Mouse (Mus musculus) lung, adult 2 months (tissue): ENCODE data around the gene Tmem8. TPM values are rescaled to one million over a fixed set of nuclear protein-coding genes. Genes with fewer than 3 reads are reported as not detected.
"Not testable (repeated sequence)": the region's sequence is repeated elsewhere in the genome, so short reads cannot be mapped to it uniquely, and the experiment has no call there.

Source experiments
- DNase-seq: peaks from one replicate; pipeline ENCODE4 v3.0.0; 2022
- H3K4me1 ChIP-seq: fragments of 200-500 bp; 2 replicates; pipeline ENCODE4 v1.6.1; 2011; ENCODE audit warnings: low read length; ENCODE audit not compliant: control insufficient read depth, insufficient read depth
- H3K4me3 ChIP-seq: fragments of 200-500 bp; replicated peaks from 2 replicates; pipeline ENCODE3; 2011; ENCODE audit warnings: low read depth, mild to moderate bottlenecking, control low read depth, low read length; ENCODE audit errors: extremely low read depth
- CTCF ChIP-seq: fragments of 200-500 bp; IDR thresholded peaks from 2 replicates; pipeline ENCODE4 v1.5.1; 2011; ENCODE audit warnings: mild to moderate bottlenecking, low read length, control low read depth; ENCODE audit not compliant: insufficient read depth
- POLR2A ChIP-seq: fragments of 200-500 bp; IDR thresholded peaks from 2 replicates; pipeline ENCODE4 v1.6.1; 2011; ENCODE audit warnings: low read depth, mild to moderate bottlenecking, control low read depth, low read length, borderline replicate concordance; ENCODE audit errors: extremely low read depth
- WGBS: fragments of 180-500 bp; shearing (Covaris S2); methylation state at CpG from one replicate; pipeline ENCODE4 v1.1.7; 2018; 5-methylcytosine and 5-hydroxymethylcytosine counted together
- polyA plus RNA-seq: library from polyadenylated mRNA; depleted of rRNA; stranded (reverse); fragments of >200 nt; gene quantifications from 2 replicates; pipeline ENCODE4 v1.2.3, GENCODE M21; 2012

Tmem8 gene
- polyA plus RNA-seq, 1 experiment, result 60.0 TPM

- 16% methylated on average over 4 of the region's 4 CpGs for WGBS
- H3K4me3 ChIP-seq, result no peak overlapping the region
- no peak for DNase-seq
- TF ChIP-seq CTCF (no peak), POLR2A (no peak)
- H3K4me1 ChIP-seq, result peaks cover 5% of the 10 kb centered on the region; the same call in 1 of the 2 replicates
Measured at GRCm38 (mm10) chr17:26111024-26111423, 2.1 kb upstream of the Tmem8 start.

DNA sequence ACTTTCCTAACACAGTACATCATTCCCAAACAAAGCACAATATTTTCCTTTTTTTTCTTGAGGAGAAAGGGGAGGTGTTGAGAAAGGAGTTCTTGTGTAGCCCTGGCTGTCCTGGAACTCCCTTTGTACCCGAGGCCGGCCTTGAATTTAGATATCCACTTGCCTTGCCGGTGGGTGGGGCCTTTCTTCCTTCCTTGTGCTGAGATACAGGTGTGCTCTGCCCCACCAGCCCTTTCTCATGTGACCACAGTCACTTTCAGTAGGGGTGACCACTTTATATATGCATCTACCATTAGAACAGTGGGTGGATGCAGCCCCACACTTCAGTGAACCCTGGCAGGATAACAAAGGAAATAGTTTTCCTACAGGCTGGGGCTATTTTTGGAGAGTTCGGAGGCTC is 1.4 kb upstream of the Tmem8 start:
- no peak for DNase-seq
- Histone ChIP-seq H3K4me1 (peaks cover 5% of the 10 kb centered on the region; the same call in 1 of the 2 replicates), H3K4me3 (no peak overlapping the region)
- 34% methylated on average over 4 of the region's 4 CpGs for WGBS
- TF ChIP-seq CTCF (no peak), POLR2A (no peak)

GRCm38 (mm10) chr17:26112751-26113150 is 348 bp upstream of the Tmem8 start:
- DNase-seq, result no peak
- Histone ChIP-seq H3K4me3 (peak overlapping the region; percentile 16), H3K4me1 (peaks cover 5% of the 10 kb centered on the region; the same call in 1 of the 2 replicates)
- WGBS, result 20% methylated on average over 14 of the region's 14 CpGs
- TF ChIP-seq CTCF (no peak), POLR2A (no peak)

DNA sequence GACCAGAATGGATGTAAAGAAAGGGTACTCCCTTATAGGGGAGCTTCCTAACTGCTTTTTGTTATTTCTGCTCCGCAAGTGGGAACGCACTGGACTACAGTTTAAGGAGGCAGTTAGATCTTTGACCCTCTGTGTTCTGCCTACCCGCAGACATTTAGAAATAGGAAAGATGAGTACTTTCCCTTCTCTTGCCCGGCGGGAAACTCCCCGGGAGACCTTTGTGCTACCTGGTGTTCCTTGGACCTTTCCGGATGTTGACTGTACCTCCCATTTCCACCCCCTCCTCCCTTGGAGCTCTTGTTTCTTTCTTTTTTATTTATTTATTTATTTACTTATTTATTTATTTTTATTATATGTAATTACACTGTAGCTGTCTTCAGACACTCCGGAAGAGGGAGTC is 962 bp downstream of the Tmem8 start:
- peaks cover 5% of the 10 kb centered on the region; the same call in 1 of the 2 replicates for H3K4me1 ChIP-seq
- DNase-seq, result no peak
- TF ChIP-seq CTCF (no peak), POLR2A (no peak)
- peak overlapping the region; percentile 59 for H3K4me3 ChIP-seq
- 10% methylated on average over 8 of the region's 8 CpGs for WGBS

DNA sequence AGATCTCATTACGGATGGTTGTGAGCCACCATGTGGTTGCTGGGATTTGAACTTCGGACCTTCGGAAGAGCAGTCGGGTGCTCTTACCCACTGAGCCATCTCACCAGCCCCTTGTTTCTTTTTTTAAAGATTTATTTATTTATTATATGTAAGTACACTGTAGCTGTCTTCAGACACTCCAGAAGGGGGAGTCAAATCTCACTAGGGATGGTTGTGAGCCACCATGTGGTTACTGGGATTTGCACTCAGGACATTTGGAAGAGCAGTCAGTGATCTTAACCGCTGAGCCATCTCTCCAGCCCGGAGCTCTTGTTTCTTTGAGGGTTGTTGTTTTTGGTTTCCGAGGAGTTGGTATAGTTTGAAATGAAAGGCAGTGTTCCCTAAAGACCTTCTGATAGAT is 1.4 kb downstream of the Tmem8 start:
- not testable (repeated sequence) for DNase-seq, H3K4me3 ChIP-seq, H3K4me1 ChIP-seq
- WGBS, result 58% methylated on average over 7 of the region's 7 CpGs

- TF ChIP-seq POLR2A (peak; percentile 42; the same call in 1 of the 2 replicates), CTCF (no peak)
- no peak overlapping the region for H3K4me3 ChIP-seq
- DNase-seq, result no peak
- peaks cover 7% of the 10 kb centered on the region; the same call in 1 of the 2 replicates for H3K4me1 ChIP-seq
- WGBS, result 63% methylated on average over 7 of the region's 7 CpGs
Measured at GRCm38 (mm10) chr17:26115205-26115898, 2.3 kb downstream of the Tmem8 start.

- TF ChIP-seq POLR2A (no peak), CTCF (no peak)
- DNase-seq, result no peak
- WGBS, result 36% methylated on average over 3 of the region's 3 CpGs
- Histone ChIP-seq H3K4me1 (peaks cover 7% of the 10 kb centered on the region; the same call in 1 of the 2 replicates), H3K4me3 (no peak overlapping the region)
Measured at GRCm38 (mm10) chr17:26115956-26116487, 2.9 kb downstream of the Tmem8 start.

- TF ChIP-seq CTCF (no peak), POLR2A (no peak)
- Histone ChIP-seq H3K4me3 (no peak overlapping the region), H3K4me1 (peaks cover 7% of the 10 kb centered on the region; the same call in 1 of the 2 replicates)
- no peak for DNase-seq
- WGBS, result 80% methylated on average over 17 of the region's 17 CpGs
Measured at GRCm38 (mm10) chr17:26116503-26117258, 3.6 kb downstream of the Tmem8 start.

DNA sequence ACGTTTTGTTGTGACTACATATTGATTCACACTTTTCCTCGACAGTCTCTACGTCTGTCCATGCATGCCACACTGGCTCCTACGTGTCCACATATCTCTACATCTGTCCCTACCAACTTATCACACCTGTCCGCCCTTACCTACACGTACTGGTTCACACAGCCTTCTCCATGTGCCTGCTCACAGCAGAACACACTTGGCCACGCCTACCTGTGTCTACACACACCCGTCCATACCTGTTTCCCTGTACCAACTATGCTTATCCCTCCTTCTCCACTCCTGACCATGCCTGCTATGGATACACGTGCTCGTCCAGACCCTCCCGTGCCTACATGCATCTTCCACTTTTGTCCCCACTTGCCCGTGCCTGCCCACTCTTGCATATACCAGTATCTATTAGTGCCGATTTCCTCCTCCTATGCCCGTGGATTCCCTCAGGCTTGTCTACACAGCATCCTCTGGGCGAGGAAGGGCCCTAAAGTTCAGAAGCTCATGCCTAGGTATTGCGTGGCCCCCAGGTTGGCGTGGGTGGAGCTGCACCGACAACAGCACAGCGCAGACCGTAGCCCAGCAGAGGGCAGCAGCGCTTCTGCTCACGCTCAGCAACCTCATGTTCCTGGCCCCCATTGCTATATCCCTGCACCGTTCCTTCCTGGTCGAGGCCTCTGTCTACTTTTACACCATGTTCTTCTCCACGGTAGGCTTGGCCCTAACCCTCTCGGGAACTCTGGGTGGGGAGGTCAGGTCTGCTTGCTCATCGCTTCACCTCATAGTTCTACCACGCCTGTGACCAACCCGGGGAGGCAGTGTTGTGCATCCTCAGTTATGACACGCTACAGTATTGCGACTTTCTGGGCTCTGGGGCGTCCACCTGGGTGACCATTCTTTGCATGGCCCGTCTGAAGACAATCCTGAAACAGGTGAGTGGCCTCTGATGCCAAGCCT is 6.9 kb downstream of the Tmem8 start:
- no peak overlapping the region for H3K4me3 ChIP-seq
- WGBS, result 38% methylated on average over 33 of the region's 33 CpGs
- peaks cover 11% of the 10 kb centered on the region for H3K4me1 ChIP-seq
- TF ChIP-seq POLR2A (peak; percentile 14; the same call in 1 of the 2 replicates), CTCF (peak; percentile 88)
- peak; percentile 42 for DNase-seq
